Mouse (Mus musculus) adrenal gland, adult (tissue): ENCODE data around the gene Otp.

Source experiments
- DNase-seq, 2 experiments: peaks; one replicate each; pipeline ENCODE4 v3.0.0; 2022 to 2023; ENCODE audit warnings: low spot score in 1 of 2; ENCODE audit not compliant: inconsistent age in 2 of 2

Gene Otp

DNA sequence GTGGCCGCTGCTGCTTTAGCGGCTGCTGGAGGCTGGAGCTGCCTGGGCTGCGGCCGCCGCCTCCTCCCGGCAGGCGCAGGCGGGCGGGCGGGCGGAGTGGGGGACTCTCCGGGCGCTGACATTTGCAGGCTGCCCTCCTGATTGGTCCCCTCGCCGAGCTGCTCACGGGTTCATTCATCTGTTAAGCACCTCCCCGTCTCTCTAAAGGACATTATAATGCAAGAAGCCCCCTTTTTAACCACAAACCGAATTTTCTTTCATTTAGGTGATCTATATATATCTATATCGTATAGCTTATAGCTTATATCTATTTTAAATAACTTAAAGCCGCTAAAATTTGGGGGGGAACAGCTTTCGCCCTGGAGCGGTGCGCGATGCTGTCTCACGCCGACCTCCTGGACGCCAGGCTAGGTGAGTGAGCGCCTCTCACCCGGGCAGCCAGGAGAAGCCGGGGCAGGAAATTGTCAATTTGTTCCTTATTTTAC, at the start of gene Otp:
Gene Otp, plus strand, starts transcription at position 207 of the 485 bp plus-strand sequence.
- DNase-seq = no peak

DNA sequence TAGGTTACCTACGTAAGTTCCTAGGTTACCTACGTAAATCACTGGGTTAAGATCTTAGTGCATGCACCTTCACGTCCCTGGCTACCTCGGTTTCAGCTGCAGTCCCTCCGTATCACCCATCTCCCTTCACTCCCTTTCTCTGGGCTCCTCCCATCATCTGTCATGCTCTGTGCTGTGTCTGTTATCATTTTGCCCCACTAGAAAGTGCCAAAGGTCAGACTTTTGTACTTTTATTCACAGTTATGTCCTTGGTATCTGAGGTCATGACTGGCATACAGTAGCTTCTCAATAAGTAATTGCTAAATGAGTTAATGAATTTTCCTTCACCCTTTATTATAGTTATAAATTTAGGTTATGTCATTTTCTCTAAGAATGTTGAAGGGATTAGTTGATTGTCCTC, 49.0 kb upstream of the Otp start:
- DNase-seq = no peak

DNA sequence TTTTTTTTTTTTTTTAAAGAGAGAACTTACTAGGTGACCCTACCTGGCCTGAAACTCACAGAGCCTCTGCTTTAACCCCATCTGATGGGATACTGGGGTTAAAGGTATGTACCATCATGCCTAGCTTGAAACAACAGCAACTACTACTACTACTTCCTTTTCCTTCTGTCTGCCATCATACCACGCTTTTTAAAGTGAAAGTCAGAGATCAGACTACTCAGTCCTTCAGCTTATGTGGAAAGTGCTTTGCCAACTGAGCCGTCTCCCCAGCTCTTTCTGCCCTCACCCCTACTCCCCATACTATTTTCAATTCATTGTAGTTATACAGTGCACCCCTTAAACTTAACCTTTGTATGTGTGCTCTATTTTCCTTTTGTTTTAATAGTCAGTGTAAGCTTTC, 48.4 kb upstream of the Otp start:
- DNase-seq = no peak

DNA sequence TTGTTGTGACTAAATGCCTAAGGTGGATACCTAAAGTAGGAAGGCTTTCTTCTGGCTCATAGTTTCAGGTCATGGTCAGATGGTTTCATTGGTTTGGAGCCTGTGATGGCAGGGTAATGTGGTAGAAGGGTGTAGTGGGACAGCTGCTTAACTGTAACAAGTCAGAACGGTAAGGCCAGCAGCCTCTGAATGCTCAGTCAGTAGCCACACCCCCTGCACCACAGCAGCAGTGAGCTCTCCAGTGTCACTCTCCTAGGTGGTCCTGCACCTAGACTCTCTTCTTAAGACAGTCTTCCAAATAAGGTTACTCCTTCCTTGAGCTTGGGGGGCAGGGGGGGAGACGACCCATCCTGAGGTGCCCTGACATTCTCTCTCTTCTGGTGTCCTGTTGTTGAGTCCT, 47.6 kb upstream of the Otp start:
- DNase-seq = no peak

DNA sequence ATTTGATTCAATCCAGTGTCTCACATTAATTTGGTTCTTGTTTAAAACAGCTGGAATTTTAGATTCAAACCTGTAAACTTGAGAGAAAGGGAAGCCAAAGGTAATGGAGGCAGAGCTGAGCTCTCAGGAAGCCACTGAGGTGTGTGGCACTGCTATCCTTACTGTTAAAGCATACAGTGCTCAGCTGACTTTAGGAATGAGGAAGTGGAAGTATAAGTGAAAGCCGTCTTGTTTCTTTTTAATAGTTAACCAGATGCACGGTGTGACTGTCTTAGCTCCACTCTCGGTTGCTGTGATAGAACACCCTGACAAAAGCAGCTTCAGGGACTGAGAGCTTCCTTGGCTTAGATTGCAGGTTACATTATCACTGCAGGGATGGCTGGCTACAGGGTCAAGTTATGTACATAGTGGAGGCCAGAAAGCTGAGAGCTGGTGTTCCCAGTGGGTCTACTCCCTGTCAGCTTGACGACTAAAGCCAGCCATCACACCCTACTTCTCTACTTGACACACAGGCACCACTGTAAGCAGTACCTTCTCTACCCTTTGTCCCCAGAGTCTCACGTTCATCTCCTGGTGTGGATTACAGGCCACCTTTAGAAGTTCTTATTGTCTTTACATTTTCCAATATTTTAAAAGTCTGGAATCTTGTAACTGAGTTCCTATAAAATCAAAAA, 37.2 kb upstream of the Otp start:
- no peak for DNase-seq

DNA sequence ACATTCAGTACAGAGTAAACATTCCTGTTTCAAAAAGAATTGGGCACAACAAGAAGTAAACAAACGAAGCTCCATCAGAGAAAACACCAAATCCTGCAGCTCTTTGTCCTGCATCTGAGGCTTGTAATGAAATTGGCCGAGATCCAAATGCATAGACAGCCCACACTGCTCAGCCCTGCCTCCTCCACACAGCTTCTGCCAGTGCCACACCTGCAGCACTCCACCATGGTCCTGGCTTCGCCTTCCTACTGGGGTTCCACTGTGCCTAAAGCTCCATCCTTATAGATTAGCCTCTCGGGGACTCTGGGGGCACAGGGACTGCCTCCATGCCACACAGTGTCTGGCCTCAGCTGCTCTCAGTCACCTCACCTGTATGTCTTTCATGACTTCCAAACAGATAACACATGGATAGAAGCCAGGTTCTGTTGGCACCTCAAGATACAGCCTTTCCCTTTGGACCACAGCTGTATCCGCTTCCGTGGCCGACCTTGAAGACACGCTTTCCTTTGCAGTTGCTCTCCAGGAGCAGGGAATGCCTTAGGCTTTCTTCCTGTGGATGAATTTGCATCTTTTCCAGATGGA, 36.6 kb upstream of the Otp start:
- peak in 1 of 2 experiments; percentile 20 for DNase-seq

DNA sequence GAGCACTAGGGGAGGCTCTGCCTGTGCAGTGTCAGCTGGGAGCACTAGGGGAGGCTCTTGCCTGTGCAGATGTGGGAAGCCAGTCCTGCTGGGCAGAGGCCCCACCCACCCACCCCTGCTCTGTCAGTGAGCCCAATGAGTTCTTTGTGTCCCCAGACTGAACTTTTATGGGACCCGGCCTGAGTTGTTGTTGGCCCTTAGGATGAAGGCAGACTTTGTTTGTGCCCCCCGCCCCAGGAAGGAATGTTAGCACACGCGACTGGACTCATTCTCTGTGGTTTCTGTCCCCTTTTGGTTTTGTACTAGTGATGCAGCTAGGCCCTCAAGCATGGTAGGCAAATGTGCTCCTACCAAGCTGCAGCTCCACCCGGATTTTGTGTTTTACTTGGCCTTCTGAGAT, 32.2 kb upstream of the Otp start:
- no peak for DNase-seq

DNA sequence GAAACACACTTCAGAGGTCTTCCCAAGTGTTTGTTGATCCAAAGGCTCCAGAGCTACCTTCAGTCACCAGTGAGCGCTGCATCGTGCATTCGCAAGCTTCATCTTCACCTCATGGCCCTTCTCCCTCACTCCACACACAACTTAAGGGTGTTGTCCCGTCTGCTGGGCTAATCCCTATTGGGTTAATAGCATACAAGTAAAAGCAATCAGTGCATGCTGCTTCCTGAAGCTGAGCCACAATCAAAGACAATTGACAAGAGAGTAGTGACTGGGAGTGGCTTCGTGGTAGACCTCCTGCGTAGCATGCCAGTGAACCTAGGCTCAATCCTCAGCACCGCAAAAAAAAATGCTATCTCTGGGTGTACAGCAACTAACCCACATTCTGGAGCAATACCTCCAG, 27.5 kb upstream of the Otp start:
- no peak for DNase-seq

DNA sequence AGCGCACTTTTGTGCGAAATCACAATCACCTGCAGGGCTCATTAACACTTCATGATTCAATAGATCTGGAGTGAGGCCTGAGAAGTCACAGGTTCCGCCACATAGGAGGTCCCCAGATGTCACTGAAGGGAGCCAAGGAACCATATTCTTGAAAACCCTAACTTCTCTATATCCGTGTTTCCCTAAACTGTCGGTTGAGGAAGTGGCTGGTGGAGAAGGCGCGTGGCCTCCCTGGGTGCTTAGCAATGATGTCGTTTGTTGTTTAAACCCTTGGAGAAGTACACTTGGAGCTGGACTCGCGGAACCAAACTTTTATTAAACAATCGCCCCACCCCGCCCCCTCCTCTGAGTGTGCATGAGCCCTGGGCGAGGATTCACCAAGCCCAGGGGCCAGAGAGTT, 26.1 kb upstream of the Otp start:
- DNase-seq = no peak

DNA sequence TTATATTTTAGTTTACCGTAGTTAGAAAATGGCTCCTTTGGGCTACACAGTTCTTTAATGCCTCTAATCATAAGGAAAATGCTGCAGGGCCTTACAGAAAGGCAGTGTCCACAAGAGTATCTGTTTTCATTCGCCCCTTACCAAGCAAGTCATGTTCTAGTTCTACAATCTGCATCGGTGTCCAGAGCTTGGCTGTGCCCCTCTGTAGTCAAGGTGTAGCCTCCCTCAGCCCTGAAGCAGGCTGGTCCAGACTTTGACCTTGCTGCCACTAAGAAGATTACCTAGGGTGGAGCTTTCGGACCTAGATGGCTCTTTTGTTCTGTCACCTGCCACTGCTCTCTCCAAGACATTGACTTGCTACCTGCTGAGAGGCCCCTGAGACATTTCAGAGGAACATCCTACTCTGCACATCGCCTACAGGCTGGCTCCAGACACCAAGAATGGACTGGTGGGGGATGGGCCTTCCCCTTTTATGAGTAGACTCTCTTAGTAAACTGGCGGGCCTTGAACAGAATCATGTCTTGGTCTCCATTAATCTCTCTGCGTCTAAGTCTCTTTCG, 17.3 kb upstream of the Otp start:
- DNase-seq = no peak

DNA sequence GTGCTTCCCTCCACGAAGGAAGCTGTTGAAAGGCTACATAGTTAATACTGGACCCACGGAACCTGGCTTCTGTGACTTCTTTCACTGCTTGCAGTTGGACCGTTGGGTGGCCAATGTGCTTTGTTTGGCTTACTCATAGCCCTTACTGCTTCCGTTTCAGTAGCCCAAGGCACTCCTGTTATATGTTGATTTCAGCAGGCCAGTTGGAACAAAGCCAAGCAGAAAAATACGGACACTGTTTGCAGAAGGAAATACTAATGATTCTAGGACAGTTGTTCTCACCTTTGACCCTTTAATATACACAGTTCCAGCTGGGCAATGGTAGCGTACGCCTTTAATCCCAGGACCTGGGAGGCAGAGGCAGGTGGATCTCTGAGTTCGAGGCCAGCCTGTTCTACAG, 16.1 kb upstream of the Otp start:
- DNase-seq = no peak

DNA sequence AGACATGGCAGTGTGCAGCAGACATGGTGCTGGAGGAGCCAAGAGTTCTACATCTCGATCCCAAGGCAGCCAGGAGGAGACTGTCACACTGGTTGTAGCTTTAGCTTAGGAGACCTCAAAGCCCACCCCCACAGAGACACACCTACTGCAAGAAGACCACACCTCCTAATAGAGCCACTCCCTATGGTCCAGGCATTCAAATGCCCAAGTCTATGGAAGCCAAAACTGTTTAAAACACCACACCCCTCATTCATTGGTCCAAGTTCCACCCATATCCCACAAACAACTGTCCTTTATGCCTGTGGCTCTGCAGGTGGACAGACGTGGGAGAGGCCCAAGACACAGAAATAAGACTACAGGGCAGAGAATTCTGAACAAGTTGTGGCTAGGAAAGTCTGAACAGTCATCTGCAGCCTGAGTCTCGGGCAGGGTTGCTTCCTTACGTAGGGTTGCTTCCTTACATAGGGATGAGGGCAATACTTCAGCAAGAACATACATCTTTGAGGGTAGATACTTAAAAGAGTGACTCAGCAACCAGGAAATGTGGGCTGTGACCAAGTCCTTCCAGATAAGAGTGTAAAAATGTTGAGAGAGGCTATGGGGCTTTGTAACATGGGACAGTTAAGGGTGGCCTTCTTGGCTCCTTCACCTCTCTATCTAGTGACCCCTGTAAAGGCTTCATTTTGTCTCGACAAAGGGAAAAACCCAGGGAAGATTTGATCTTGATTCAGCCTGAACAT, 12.7 kb upstream of the Otp start:
- no peak for DNase-seq

DNA sequence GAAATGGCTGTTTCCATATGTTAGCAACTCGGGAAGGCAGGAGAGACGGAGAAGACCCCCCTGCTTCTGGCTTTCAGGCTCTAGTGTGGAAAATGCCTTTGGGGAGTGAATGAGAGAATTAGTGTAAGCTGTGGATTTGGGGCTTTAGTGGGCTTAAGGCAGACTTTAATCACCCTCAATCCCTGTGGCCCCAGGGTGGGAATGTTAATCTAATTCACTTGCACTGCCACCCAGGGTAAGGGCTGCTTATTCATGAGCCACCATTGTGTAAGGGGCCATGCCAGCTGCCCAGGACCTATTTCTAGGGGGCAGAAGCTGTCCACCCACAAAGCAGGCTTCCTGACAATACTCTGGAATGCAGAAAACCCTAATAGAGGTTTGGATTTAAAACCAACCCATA, 8.5 kb upstream of the Otp start:
- DNase-seq = no peak

DNA sequence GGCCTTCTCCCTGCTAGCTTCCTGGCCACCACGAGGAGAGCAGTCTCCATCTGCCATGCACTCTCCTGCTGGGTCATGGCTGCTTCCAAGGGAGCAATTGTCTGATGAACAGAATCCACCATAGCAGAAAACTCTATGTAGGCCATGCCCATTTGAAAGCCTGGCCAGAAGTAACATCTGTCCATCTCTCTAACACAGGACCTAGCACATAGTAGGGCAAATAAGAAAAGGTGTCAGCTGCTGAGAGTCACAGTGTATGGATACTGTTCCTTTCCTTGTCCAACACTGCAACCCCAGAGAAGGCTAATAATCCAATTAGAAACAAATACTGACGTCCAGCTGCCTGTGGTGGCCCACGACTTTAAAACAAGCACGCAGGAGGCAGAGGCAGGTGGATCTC, 7.6 kb upstream of the Otp start:
- no peak for DNase-seq

DNA sequence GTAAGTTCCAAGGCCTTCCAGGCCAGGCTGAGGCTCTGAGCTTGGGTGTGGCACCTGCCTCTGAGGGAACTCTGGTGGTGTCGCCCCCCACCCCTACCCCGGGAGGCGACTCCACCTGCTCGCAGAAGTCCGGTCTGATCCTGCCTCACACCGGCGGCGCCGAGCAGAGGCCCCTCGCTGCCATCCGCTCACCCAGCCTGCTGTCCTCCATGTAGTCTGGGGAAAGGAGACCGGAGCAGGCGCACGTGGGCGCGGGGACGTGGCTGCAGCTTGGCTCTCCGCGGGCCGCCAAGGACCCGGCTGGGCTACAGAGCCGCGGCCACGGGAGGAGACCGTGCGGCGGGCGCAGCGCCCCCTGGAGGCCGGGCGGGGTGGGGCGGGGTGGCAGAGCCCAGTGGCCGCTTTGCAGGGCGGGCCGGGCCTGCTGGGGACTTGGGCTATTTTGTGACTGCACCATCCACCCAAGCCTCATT, 6.9 kb upstream of the Otp start:
- DNase-seq = peak; percentile 39 to 73

DNA sequence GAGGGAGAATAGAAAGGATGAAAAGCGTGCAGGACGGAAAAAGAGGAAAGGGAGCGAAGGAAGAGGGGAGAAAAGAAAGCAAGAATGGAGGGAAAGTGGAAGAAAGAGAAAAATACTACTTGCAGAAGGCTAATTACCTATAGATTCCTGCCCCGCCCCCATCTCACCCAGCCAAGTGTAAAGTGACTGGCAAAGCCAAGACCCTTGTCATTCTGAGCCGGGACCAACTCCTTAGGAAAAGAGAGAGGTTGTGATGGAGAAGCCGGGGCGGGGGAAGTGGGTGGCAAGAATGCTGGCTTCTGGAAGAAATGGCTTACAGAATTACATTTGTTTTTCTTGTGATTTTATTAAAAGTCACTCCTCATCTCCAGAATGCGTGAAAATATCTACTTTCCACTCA, 5.9 kb upstream of the Otp start:
- DNase-seq = peak in 1 of 2 experiments; percentile 24

DNA sequence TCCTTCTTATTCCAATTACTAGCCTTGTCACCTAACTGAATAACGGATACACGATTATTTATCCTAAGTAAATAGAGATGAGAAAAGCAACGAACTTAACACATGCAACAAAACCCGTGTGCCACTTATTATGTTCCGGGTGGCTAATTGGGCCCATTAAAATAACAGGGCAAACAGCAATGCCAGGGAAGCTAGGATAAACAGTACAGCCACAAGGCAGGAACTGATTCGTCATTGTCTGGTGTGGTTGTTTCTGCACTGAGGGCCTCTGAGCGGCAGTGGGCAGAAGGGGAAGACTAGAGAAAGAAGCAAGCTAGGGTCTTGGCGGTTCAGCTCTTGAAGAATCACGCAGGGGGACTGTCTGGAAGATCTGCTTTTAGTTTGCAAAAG, 5.3 kb upstream of the Otp start:
- DNase-seq = peak in 1 of 2 experiments; percentile 18

DNA sequence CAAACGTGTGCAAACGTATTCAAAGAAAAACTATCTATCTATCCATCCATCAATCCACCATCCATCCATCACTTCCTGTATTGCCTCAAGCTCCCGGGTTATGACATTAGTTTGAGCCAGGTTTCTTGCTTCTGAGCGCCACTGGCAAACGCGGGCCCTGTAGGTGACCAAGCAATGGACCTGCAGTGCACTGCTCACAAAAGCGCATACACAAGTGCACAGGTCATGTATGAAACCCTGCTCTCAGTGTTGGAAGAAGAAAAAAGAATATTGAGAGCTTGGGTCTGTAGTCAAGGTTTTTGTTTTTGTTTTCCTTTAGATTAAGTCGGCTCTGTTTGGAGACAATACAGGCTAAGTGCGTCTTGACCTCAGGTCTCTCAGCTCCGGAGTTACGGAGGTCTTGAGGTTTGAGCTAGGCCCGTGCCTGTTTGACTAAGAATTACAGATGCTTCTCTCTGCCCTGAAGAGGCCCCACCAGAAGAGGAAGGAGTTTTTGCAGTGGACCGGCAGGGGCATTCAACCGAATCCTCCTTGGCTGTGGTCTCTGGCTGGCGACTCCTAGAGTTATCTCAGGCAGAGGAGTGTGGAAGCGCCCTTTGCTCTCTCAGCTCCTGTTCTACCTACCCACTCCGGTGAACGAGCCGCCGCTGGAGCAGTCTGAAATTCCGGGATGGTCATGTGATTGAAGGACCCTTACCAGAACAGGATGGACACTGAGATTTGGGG, 4.8 kb upstream of the Otp start:
- DNase-seq = peak in 1 of 2 experiments; percentile 27

DNA sequence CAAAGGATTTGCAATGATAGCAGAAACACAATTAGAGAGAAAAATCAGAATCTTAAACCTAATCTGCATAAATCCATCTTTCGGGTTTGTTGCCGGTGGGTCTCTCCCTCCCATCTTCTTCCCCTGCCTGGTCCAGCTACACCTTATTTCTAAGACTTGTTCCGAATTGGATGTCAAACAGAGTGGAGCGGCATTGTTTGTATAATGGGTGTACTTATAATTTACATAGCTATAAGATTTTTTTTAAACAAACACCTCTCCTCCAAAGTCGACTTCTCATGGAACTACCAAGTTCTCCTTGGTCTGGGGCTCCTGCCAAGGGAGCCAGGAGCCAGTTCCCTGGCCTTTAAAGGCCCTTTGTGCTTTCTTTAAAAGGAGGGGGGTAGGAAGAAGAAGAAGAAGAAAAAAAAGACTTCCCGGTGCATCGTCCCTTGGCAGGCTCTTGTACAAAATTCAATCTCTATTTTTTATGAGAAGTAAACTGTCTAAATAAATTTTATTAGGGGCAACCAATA, 3.5 kb upstream of the Otp start:
- no peak for DNase-seq

DNA sequence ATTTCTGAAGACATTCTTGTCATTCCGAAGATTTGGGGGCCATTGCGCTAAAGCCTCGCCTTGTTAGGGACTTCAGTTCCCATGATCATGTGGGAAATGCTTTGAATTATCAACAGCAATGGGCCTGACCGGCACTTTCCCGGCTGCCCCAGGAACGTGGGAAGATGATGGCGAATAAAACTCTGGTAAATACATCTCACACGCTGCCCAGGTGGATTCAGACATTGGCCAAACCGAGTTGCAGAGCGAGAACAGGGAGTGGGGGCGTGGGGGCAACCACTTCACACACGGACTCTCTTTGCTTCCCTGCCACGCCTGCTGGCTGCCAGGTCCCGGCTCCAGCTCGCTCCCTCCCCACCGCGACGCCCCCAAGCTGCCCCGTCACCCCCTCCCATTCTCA, 3.0 kb upstream of the Otp start:
- no peak for DNase-seq
